Mouse (Mus musculus): ENCODE measurements at regions not wholly inside any gene's neighbourhood (a gene's known extent, or its start where the extent isn't known, plus 50 kb on each side); places are given as distances from the start of the nearest gene placed in this dataset.
A peak's percentile ranks its signal among the peaks of the same experiment; 100 is the strongest.
"Not testable (repeated sequence)": the region's sequence is repeated elsewhere in the genome, so short reads cannot be mapped to it uniquely, and the experiment has no call there.

- Histone ChIP-seq H3K27me3 (replicated peaks; ENCODE audit: control insufficient read depth, insufficient read depth, low read length) (no peaks in the 10 kb centered on the region), H3K4me2 (ENCODE audit: low read length) (no peak overlapping the region), H3K27ac (ENCODE audit: low read depth) (no peak overlapping the region), H3K4me3 (ENCODE audit: low read depth, low read length) (no peak overlapping the region), H3K9me3 (ENCODE audit: control insufficient read depth, low read length) (no peaks in the 10 kb centered on the region), H3K36me3 (ENCODE audit: control insufficient read depth, insufficient read depth, low read length) (no peaks in the 10 kb centered on the region), H3K4me1 (replicated peaks; ENCODE audit: control insufficient read depth, insufficient read depth, low read length) (no peaks in the 10 kb centered on the region), H3K9ac (ENCODE audit: low read length) (no peak overlapping the region)
- WGBS: 73% methylated on average over 3 of the region's 3 CpGs
- ATAC-seq (replicated peaks; ENCODE audit: low FRiP score, low TSS enrichment, low read depth): no peak
- no peak for DNase-seq (ENCODE audit: low spot score)
Observed at GRCm38 (mm10) chr1:94487062-94487461, 434.7 kb upstream of the Pdcd1 start.

- H3K27me3 ChIP-seq (replicated peaks; ENCODE audit: control insufficient read depth, insufficient read depth, low read length); H3K36me3 ChIP-seq (ENCODE audit: control insufficient read depth, insufficient read depth, low read length); DNase-seq (ENCODE audit: low spot score); H3K9ac ChIP-seq (ENCODE audit: low read length); H3K27ac ChIP-seq (ENCODE audit: low read depth); H3K9me3 ChIP-seq (ENCODE audit: control insufficient read depth, low read length); H3K4me3 ChIP-seq (ENCODE audit: low read depth, low read length); H3K4me2 ChIP-seq (ENCODE audit: low read length); H3K4me1 ChIP-seq (replicated peaks; ENCODE audit: control insufficient read depth, insufficient read depth, low read length): not testable (repeated sequence)
- ATAC-seq (replicated peaks; ENCODE audit: low FRiP score, low TSS enrichment, low read depth): peak; percentile 88; the same call in 1 of the 2 replicates
- WGBS: 95% methylated on average over 18 of the region's 18 CpGs
Observed at GRCm38 (mm10) chr1:94469834-94470233, 417.5 kb upstream of the Pdcd1 start.

- Histone ChIP-seq H3K36me3 (ENCODE audit: control insufficient read depth, insufficient read depth, low read length) (no peaks in the 10 kb centered on the region), H3K9ac (ENCODE audit: low read length) (no peak overlapping the region), H3K27ac (ENCODE audit: low read depth) (no peak overlapping the region), H3K4me3 (ENCODE audit: low read depth, low read length) (no peak overlapping the region), H3K4me2 (ENCODE audit: low read length) (no peak overlapping the region), H3K4me1 (replicated peaks; ENCODE audit: control insufficient read depth, insufficient read depth, low read length) (no peaks in the 10 kb centered on the region), H3K9me3 (ENCODE audit: control insufficient read depth, low read length) (no peaks in the 10 kb centered on the region), H3K27me3 (replicated peaks; ENCODE audit: control insufficient read depth, insufficient read depth, low read length) (no peaks in the 10 kb centered on the region)
- WGBS: 88% methylated on average over 2 of the region's 2 CpGs
- ATAC-seq (replicated peaks; ENCODE audit: low FRiP score, low TSS enrichment, low read depth) (no peak), DNase-seq (ENCODE audit: low spot score) (no peak)
Observed at GRCm38 (mm10) chr1:94423731-94424130, 371.4 kb upstream of the Pdcd1 start.

- no peak overlapping the region for H3K9ac ChIP-seq (ENCODE audit: low read length)
- H3K4me3 ChIP-seq (ENCODE audit: low read depth, low read length): no peak overlapping the region
- DNase-seq (ENCODE audit: low spot score) (no peak), ATAC-seq (replicated peaks; ENCODE audit: low FRiP score, low TSS enrichment, low read depth) (no peak)
- no peaks in the 10 kb centered on the region for H3K9me3 ChIP-seq (ENCODE audit: control insufficient read depth, low read length)
- no peak overlapping the region for H3K27ac ChIP-seq (ENCODE audit: low read depth)
- no peaks in the 10 kb centered on the region for H3K4me1 ChIP-seq (replicated peaks; ENCODE audit: control insufficient read depth, insufficient read depth, low read length)
- H3K27me3 ChIP-seq (replicated peaks; ENCODE audit: control insufficient read depth, insufficient read depth, low read length): no peaks in the 10 kb centered on the region
- 83% methylated on average over 9 of the region's 9 CpGs for WGBS
- no peaks in the 10 kb centered on the region for H3K36me3 ChIP-seq (ENCODE audit: control insufficient read depth, insufficient read depth, low read length)
- no peak overlapping the region for H3K4me2 ChIP-seq (ENCODE audit: low read length)
Observed at GRCm38 (mm10) chr1:94413043-94413442, 360.7 kb upstream of the Pdcd1 start.

- ATAC-seq (replicated peaks; ENCODE audit: low FRiP score, low TSS enrichment, low read depth): no peak
- H3K27ac ChIP-seq (ENCODE audit: low read depth): no peak overlapping the region
- H3K9me3 ChIP-seq (ENCODE audit: control insufficient read depth, low read length): no peaks in the 10 kb centered on the region
Observed at GRCm38 (mm10) chr1:94366606-94367005, 314.3 kb upstream of the Pdcd1 start.

GRCm38 (mm10) chr1:94356996-94357395 lies 304.6 kb upstream of the Pdcd1 start:
- Histone ChIP-seq H3K27ac (ENCODE audit: low read depth) (no peak overlapping the region), H3K9ac (ENCODE audit: low read length) (no peak overlapping the region), H3K4me3 (ENCODE audit: low read depth, low read length) (no peak overlapping the region), H3K9me3 (ENCODE audit: control insufficient read depth, low read length) (no peaks in the 10 kb centered on the region), H3K36me3 (ENCODE audit: control insufficient read depth, insufficient read depth, low read length) (no peaks in the 10 kb centered on the region), H3K4me1 (replicated peaks; ENCODE audit: control insufficient read depth, insufficient read depth, low read length) (no peaks in the 10 kb centered on the region), H3K27me3 (replicated peaks; ENCODE audit: control insufficient read depth, insufficient read depth, low read length) (no peaks in the 10 kb centered on the region), H3K4me2 (ENCODE audit: low read length) (no peak overlapping the region)
- WGBS: 72% methylated on average over 1 of the region's 1 CpGs
- ATAC-seq (replicated peaks; ENCODE audit: low FRiP score, low TSS enrichment, low read depth) (no peak), DNase-seq (ENCODE audit: low spot score) (no peak)

More at GRCm38 (mm10) chr1:94366606-94367005, 314.3 kb upstream of the Pdcd1 start:
- Histone ChIP-seq H3K27me3 (replicated peaks; ENCODE audit: control insufficient read depth, insufficient read depth, low read length) (no peaks in the 10 kb centered on the region), H3K4me1 (replicated peaks; ENCODE audit: control insufficient read depth, insufficient read depth, low read length) (no peaks in the 10 kb centered on the region), H3K4me2 (ENCODE audit: low read length) (no peak overlapping the region), H3K4me3 (ENCODE audit: low read depth, low read length) (no peak overlapping the region), H3K9ac (ENCODE audit: low read length) (no peak overlapping the region), H3K36me3 (ENCODE audit: control insufficient read depth, insufficient read depth, low read length) (no peaks in the 10 kb centered on the region)
- 84% methylated on average over 1 of the region's 1 CpGs for WGBS
- no peak for DNase-seq (ENCODE audit: low spot score)

- no peak overlapping the region for H3K9ac ChIP-seq (ENCODE audit: low read length)
- H3K9me3 ChIP-seq (ENCODE audit: control insufficient read depth, low read length): no peaks in the 10 kb centered on the region
- no peak overlapping the region for H3K27ac ChIP-seq (ENCODE audit: low read depth)
- no peak overlapping the region for H3K4me3 ChIP-seq (ENCODE audit: low read depth, low read length)
- no peaks in the 10 kb centered on the region for H3K36me3 ChIP-seq (ENCODE audit: control insufficient read depth, insufficient read depth, low read length)
- ATAC-seq (replicated peaks; ENCODE audit: low FRiP score, low TSS enrichment, low read depth): no peak
- no peak for DNase-seq (ENCODE audit: low spot score)
- H3K4me1 ChIP-seq (replicated peaks; ENCODE audit: control insufficient read depth, insufficient read depth, low read length): no peaks in the 10 kb centered on the region
- no peaks in the 10 kb centered on the region for H3K27me3 ChIP-seq (replicated peaks; ENCODE audit: control insufficient read depth, insufficient read depth, low read length)
- H3K4me2 ChIP-seq (ENCODE audit: low read length): no peak overlapping the region
- 34% methylated on average over 3 of the region's 3 CpGs for WGBS
Observed at GRCm38 (mm10) chr1:94355873-94356272, 303.5 kb upstream of the Pdcd1 start.

GRCm38 (mm10) chr1:94342576-94342975 lies 290.2 kb upstream of the Pdcd1 start:
- Histone ChIP-seq H3K4me3 (ENCODE audit: low read depth, low read length) (no peak overlapping the region), H3K4me2 (ENCODE audit: low read length) (no peak overlapping the region), H3K36me3 (ENCODE audit: control insufficient read depth, insufficient read depth, low read length) (no peaks in the 10 kb centered on the region), H3K9me3 (ENCODE audit: control insufficient read depth, low read length) (no peaks in the 10 kb centered on the region), H3K9ac (ENCODE audit: low read length) (no peak overlapping the region), H3K4me1 (replicated peaks; ENCODE audit: control insufficient read depth, insufficient read depth, low read length) (no peaks in the 10 kb centered on the region), H3K27ac (ENCODE audit: low read depth) (no peak overlapping the region), H3K27me3 (replicated peaks; ENCODE audit: control insufficient read depth, insufficient read depth, low read length) (no peaks in the 10 kb centered on the region)
- no peak for ATAC-seq (replicated peaks; ENCODE audit: low FRiP score, low TSS enrichment, low read depth)
- 96% methylated on average over 2 of the region's 2 CpGs for WGBS
- no peak for DNase-seq (ENCODE audit: low spot score)

GRCm38 (mm10) chr1:94341237-94341636 lies 288.9 kb upstream of the Pdcd1 start:
- DNase-seq (ENCODE audit: low spot score): no peak
- Histone ChIP-seq H3K4me1 (replicated peaks; ENCODE audit: control insufficient read depth, insufficient read depth, low read length) (no peaks in the 10 kb centered on the region), H3K27ac (ENCODE audit: low read depth) (no peak overlapping the region), H3K27me3 (replicated peaks; ENCODE audit: control insufficient read depth, insufficient read depth, low read length) (no peaks in the 10 kb centered on the region), H3K9me3 (ENCODE audit: control insufficient read depth, low read length) (no peaks in the 10 kb centered on the region), H3K4me3 (ENCODE audit: low read depth, low read length) (no peak overlapping the region), H3K4me2 (ENCODE audit: low read length) (no peak overlapping the region), H3K36me3 (ENCODE audit: control insufficient read depth, insufficient read depth, low read length) (no peaks in the 10 kb centered on the region), H3K9ac (ENCODE audit: low read length) (no peak overlapping the region)
- WGBS: 83% methylated on average over 3 of the region's 3 CpGs
- ATAC-seq (replicated peaks; ENCODE audit: low FRiP score, low TSS enrichment, low read depth): no peak
